Mouse (Mus musculus) layer of hippocampus, postnatal 10 days (tissue): ENCODE measurements at regions not wholly inside any gene's neighbourhood (a gene's known extent, or its start where the extent isn't known, plus 50 kb on each side); places are given as distances from the start of the nearest gene placed in this dataset.
"Not testable (repeated sequence)": the region's sequence is repeated elsewhere in the genome, so short reads cannot be mapped to it uniquely, and the experiment has no call there.

ENCODE experiments used
- DNase-seq, 2 experiments: peaks; one replicate each; pipeline ENCODE4 v3.0.0; 2021; ENCODE audit warnings: low spot score in 2 of 2

DNA sequence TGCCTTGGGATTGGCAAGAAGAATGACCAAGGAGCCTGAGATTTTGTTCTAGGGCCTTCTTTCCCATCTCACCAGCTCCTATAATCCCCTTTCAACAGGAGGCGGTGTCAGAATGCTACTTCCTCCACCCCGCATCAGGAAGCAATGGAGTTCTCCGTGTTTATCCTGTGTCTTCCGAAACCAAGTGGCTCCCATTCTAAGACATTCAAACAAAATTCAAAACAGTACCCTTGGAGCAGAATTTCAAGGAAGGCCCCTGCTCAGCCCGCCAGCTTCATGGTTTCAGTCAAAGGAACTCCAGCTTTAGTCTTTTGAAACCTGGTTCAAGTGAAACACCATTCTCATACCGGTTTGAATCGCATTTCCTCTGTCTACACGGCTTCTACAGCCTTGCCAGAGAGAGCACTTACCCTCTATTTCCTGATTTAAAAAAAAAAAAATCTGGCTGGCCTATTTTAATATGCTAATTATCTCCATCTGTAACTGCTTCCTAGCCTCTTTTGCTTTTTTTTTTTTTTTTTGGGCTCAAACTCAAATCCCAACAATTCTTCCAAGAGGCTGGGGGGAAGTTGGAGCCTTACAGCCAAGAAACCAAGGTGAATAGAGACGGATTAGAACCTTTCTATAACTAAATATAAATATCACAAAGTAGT, 167.7 kb upstream of the Fam3c start:
- peak; percentile 23 to 24 for DNase-seq

DNA sequence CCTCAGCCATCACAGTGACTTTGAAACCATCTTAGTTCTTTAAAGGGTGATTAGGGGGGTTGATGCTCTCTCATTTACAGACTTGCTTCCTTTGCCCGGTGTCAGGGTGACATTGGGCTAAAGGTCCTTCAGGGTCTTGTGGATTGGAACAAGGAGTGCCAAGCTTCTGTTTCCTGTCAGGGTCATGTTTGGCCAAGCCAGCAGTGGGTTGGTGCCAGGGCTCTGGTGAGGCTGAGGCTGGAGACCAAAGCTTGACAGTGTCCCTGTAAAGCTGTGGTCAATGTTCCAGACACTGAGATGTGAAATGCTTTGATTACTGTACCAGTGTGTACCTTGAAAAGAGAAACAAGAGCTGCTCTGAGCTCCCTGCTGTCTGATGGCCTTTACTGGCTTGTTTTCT, 150.8 kb upstream of the Fam3c start:
- DNase-seq, result no peak

DNA sequence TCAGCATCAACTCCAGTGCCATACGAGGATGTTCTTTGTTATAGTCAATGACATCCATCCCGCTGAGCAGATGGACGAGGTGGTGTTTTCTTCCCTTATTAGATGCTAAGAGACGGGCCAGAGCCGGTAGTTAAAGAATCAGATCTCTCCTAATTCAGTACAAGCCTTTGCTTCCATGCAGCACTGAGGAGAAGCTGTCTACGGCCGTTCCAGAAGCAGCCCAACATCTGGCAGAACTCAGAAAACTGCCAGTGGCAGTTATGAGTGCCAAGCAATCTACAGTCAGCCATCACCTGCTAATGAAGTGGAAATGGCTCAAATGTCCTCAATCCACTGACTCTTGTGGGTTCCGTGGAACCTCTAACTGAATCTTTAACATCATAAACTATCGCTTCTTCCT, 141.3 kb upstream of the Fam3c start:
- no peak for DNase-seq

DNA sequence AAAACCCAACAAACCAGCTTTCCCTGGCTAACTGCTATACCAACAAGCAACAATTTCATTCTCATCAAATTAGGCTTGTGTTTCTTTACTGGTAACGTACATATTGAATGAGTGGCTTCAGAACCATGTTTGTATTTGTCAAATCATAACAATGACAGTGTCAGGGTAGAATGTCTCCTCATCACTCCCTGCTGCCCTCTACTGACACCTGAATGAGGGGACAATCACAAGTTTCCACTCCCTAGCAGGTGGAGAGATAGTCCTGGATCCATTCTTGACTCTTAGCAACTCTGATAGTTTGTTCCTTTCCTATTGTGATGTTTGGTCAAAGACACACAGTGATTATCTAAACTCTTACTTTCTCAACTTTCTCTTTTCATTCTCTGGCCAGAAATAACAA, 140.4 kb upstream of the Fam3c start:
- no peak for DNase-seq

DNA sequence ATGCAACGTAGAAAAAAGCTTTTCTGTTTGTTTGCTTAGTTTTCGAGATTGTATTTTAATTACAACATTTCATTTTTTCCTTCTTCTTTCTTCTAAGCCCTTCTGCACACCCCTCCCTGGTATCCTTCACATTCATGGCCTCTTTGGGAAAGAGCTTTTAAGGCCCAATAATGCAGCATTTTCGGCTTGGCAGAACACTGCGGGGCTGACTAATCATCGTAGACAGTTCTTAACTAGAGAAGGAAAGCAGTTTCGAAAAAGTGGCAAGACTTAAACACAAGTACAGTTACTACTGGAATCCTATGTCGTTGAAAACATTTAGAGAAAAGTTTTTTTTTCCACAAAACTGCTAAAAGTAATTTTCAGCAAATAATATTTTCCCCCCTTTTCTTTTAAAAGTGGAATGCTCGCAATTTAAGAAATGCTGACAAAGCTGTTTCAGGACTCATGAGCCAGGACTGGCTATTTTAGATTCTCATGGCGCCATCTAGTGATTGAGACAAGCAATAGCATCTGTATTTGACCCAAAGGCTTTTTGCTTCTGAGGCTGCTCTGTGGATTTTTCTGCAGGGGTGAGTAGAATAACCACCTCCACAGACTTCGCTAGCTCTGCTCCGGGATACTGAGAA, 137.7 kb upstream of the Fam3c start:
- DNase-seq, result peak; percentile 15 to 39

DNA sequence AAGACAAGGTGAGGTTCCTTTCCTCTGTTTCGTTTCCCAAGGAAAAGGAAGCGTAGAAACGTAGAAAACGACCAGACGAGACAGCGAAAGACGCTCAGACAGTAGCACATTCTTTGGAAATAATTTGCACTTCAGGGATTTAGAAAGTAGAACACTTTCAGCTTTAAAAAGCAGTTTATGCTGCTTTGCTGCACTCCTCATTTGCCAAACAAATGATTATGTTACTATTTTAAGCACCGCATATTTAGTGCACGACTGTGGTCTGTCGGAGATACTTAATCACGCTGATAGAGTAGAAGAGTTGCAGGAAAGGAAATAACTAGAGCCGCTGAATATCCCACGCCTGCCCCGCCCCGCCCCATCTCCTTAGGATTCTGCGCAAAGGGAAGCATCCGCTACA, 136.9 kb upstream of the Fam3c start:
- DNase-seq, result no peak

DNA sequence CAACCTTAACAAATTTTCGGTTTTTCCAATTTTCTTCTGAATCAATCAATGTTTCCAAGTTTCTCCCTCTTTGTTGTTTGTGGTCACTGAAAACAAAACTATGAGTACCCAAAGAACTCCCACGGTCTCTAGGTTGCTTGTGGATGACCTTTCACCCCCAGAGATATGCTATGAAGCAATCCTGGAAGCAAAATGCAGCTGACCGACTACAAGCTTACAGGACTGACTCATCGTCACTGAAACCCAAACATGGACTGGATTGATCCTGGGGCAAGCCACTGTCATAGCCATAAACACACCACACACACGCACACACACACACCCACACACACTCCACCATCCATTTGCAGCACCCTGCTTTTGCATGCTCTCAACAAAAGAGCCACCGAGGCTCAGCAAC, 134.7 kb upstream of the Fam3c start:
- no peak for DNase-seq

DNA sequence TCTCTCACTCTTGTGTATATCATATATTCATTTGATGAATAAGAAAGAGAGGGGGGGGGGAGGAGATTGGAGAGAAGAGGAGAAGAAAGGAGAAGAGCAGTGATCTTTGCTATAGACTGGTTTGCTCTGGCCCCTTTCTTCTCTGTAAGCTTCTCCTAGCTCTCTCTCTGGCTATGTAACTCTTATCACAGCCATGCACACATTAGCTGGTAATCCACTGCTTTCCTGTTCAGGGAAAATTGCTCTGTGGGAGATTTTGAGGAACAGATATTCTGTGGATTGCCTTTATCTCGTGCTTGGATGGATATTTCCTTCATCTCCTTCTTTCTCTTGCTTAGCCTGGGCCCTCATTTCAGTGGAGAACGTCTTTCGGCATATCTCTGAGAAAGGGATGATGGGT, 131.4 kb upstream of the Fam3c start:
- no peak for DNase-seq

DNA sequence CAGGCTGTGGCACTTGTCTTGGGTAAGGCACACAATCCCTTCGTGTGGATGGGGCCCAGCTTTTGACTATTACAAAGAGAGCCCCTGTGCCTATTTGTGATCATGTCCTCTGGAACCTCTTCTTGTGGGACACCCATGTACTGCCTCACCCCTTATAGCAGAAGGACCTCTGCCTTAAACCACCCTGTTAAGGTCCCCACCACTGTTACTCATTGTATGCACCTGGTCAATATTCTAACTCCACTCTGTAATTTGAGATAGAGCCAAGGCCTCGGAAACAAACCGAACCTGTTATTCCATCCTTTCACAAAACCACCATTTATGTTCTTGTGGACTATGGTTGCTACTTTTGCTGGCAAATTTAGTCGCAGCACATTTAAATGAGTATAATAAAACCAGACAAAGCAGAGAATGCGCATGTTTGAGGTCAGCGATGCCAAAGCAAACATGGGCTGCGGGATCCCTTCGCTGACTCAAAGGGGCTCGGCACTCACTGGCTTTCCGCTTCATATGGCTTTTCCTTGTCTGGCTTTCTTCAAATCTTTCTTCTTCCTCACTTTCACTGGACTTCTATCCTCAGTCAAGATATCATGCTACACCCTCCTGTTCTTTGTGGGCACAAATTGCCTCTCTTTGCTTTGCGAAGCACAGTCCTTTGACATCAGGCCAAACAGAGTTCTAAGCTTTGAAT, 129.9 kb upstream of the Fam3c start:
- no peak for DNase-seq

DNA sequence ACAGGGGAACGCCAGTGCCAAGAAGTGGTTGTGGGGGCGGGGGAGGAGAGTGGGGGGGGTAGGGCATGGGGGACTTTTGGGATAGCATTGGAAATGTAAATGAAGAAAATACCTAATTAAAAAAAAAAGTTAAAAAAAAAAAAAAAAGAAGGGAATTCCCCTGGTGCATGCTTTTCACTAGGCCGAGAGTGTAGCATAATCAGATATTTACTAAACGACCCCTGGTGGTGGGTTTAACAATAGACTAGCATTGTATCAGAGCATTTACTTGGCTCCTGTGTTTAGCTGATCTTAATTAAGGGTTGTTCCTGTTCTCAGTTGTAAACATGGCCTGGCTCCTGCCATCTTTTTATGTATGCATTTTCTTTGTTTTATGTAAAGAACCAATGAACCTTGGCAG, 126.2 kb upstream of the Fam3c start:
- not testable (repeated sequence) for DNase-seq

DNA sequence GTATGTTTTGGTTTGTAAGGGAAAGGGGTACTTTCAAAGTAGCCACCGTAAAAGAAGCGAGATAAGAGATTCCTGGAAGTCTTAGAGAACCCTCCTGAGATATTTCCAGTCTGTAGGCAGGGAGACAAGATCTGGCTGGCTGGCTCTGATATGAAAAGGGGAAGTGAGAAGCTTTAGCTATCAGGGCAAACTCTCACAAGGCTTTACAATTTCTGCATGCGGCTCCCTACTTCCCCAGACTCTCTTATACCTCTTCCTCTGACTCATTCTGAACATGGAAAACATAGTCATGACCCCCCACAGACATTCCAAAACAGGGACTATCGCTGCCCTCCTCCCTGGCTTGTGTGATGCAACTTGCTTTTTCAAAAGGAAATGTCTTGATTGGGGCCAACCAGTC, 118.6 kb upstream of the Fam3c start:
- DNase-seq, result no peak

DNA sequence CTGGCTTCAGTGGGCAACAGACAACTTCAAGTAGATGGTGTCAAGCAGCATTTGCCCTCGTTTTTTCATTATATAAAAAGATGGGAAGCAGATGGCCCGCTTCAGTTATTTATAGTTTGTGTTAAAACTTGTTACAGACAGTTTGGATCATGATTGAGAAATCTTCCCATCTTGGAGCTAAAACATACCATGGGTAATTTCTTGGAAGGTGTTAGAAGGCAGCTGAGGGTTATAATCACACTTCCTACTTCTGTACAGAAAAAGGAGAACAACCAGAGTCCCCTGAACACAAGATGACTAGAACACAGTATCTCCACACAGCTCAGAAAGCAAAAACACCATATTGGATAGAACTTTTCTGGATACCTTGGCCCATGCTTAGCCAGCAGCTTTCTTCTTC, 118.0 kb upstream of the Fam3c start:
- DNase-seq, result no peak

DNA sequence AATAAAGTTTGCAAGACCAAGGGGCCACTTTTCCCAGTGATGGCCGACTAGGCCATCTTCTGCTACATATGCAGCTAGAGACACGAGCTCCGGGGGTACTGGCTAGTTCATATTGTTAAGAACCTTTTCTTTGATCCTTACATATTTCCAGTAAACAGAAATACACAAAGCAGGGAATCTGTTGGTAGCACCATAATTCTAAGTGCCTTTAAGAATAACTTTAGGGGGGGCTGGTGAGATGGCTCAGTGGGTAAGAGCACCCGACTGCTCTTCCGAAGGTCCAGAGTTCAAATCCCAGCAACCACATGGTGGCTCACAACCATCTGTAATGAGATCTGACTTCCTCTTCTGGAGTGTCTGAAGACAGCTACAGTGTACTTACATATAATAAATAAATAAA, 116.4 kb upstream of the Fam3c start:
- DNase-seq, result not testable (repeated sequence)

DNA sequence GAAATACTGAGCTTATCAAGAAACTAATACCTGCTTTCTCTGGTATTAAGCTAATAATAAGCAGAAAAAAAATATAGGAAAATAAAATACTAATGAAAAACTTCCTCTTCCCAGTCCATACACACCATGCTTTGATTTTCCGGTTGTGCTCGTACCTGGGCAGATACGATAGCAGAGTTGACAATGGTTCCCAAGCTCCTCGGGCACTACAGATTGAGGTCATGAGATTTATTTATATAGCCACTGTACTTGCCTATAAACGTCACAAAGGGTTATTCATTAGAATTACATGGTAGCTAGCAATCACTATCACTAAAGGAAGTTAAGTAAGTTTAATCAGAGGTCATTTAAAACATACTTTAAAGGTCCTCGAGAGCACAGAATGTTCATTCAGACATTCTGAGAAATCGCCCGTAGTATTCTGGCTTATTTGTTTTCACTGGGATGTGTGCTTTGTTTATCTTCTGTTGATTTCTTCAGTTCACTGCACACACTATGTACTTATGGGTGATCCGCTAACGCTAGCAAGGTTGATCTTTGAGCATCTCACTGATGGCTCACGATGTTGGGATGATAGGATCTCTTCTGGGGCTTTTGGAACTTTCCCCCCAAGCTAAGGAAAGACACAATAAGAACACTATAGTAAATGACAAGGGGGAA, 111.4 kb upstream of the Fam3c start:
- DNase-seq, result no peak

DNA sequence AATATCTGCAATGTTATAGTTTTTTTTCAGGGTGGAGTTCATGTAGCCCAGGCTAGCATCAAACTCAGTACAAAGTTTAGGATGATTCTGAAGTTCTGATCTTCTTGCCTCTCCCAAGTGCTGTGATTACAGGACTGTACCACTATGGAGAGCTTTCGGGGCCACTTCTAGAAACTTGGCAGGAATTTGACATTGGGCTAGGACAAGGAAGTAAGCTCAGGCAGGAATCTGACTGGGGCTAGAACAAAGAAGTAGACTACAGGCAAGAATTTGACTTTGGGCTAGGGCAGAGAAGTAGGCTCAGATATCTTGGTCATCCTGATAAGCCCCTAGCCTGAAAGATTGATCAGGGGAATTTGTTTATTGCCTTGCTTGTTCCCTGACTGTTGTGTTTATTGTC, 109.9 kb upstream of the Fam3c start:
- no peak for DNase-seq

DNA sequence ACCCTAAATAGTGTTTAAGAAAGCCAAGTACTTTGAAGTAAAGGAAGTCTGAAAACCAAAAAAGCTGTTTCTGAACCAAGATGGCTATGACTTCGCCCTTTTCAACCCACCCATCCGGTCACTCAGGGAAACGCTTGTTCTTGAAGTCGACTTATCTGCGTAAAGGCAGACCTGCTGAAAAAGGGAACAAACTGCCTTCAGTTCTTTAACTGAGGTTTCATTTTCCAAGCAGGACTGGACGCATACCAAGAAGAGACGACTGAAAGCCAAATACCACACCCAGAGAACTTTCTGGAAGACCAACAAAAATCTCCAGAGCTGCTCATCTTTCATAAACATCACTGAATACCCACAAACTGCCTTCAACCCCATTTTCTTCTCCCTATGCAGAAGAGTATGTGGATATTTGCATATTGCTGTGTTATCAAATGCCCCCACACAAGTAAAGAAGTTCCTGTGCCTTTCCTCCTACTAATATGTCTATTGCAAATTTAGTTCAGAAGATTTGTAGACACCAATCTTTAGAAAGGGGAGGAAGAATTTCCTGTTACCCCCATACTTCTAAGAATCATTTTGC, 103.5 kb upstream of the Fam3c start:
- no peak for DNase-seq

DNA sequence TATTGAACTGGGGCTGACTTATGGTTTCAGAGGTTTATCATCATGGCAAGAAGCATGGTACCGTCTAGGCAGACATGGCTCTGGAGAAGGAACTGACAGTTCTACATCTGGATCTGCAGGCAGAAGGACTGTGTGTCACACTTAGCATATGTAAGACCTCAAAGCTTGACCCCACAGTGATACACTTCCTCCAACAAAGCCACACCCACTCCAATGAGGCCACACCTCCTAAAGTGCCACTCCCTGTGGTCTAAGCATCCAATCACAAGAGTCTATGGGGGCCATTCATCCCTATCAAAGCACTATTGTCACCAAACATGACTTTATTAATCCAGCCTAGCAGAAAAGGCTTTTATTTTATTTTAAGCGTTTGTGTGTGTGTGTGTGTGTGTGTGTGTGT, 96.2 kb upstream of the Fam3c start:
- no peak for DNase-seq

DNA sequence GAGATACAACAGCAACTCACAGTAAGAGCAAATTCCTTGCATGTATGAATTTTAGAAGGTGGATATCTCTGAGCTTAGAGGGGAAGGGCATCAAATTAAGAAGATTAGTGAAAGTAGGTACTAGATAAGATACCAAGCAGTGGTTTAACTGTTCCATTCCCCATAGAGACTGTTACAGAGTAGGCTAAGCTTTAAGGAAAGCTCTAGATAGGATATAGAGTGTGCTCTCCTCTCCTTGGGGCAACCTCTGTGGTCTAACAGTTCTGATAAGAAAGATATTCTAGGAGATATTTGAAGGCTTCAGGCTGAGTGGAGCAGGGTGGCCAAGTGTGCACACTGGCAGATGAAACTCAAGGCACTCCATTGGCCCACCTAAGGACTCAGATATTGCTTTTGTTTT, 94.5 kb upstream of the Fam3c start:
- DNase-seq, result no peak

DNA sequence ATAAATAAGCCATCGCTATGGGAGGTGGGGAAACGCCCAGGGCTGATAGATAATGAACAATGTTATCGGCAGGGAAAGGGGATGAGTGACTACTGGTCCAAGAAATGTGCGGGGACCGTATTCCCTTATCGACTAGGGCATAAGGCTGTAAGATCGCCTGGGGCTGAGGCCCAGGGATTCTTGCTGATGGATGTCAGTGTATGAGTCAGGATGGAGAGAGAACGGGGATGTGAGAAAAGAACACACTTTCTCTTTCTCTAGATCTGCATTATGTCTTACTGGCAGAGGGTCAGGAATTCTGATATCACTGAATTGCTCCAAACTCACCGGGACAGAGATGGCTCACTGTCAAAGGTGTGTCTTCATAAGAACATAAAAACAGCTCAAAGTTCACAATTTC, 92.9 kb upstream of the Fam3c start:
- no peak for DNase-seq

DNA sequence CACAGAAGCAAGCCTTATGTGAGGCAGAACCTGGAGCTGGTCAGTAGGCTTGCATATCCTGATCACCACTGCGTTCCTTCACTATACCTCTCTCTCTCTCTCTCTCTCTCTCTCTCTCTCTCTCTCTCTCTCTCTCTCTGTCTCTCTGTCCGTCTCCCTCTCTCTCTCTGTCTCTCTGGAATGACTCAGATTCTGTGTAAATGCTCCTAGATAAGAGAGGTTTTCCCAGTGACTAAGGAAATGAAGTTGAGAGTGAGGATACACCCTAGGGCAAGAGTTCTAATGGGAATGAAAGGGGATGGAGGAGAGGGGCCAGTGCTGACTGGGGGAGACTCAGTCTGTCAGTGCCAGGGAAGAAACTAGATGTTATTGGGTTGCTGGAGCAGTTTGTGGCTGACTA, 91.6 kb upstream of the Fam3c start:
- DNase-seq, result no peak

DNA sequence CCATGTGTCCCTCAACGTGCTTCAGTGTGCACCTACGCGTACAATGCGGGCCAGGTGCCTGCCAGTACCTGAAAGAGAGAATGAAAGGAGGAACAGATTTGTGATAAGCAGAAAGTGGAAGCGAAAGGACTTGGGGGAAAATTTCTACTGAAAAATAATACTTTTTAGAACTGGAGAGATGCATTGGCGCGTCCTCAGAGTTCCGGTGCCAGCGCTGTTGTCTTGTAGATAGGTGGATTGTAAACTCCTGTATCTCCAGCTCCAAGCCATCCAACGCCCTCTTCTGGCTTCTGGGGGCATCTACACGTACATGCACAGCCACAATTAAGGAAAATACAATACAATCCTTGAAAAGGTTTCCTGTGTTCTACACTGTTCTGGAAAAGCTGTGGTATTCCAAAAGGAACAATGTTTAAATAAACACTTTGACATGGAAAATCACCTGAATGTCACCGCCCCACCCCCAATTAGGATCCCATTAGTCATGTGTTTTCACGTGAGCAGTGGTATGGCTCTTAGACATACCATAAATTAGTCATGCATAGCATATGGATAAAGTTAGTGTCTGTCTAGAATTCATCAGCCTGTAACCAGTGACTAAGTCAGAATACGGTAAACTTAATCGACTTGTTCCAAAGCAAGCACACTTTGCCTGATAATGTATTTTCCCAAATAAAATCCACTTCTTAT, 90.7 kb upstream of the Fam3c start:
- DNase-seq, result no peak
